Mouse (Mus musculus) bone marrow, adult 2 months (tissue): ENCODE measurements around the gene Gm26602.

Source experiments
- CTCF ChIP-seq: fragments of 200-500 bp; IDR thresholded peaks from 2 replicates; pipeline ENCODE4 v1.5.1; 2011; ENCODE audit warnings: low read length, control low read depth; ENCODE audit not compliant: control insufficient read depth, insufficient read depth
- POLR2A ChIP-seq: fragments of 200-500 bp; IDR thresholded peaks from 2 replicates; pipeline ENCODE4 v1.6.1; 2011; ENCODE audit warnings: low read depth, mild to moderate bottlenecking, control low read depth, low read length, borderline replicate concordance; ENCODE audit not compliant: control insufficient read depth

DNA sequence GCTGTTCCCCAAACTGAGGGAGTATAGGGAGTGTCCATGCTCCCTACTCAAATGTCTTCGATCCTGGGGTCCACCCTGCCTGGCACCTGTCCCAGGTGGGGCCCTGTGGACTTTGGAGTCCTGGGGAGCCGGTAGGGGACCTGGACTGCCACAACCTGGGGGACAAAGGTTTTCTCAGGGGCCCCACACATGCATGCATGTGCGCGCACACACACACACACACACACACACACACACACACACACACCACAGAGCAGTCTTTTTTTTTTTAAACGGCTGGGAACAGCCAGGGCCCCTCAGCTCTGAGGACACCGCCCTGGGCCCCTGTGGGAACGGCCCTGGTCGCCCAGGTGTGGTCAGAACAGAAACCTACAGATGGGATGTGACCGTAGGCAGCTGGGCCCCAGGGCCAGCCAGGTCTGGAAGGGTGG lies 32.8 kb downstream of the Gm26602 start:
- TF ChIP-seq POLR2A, result no peak
- TF ChIP-seq CTCF, result no peak
